Comparison of ENCODE assay signal across 36 mouse cellular contexts in genomic region chr8:75197862-75198261, GRCm38 (mm10). TPM values are rescaled to one million over a fixed set of nuclear protein-coding genes. Genes with fewer than 3 reads are reported as not detected.
A peak's percentile ranks its signal among the peaks of the same experiment; 100 is the strongest.
DNase-seq lines count a peak whose midpoint lies in the region; ATAC-seq lines count a peak whose summit lies in the region.
"Had no signal": no experiment of that assay in that cellular context is flagged by ENCODE, and none has a peak within 500 bp of the region (broad histone marks: within the 10 kb centered on the region; RNA-seq: fewer than 3 reads in every experiment).

No protein-coding gene starts in this region.

- H3K4me1 ChIP-seq in heart, embryonic 13.5 days = peaks cover 13% of the 10 kb centered on the region
- peaks cover 13% of the 10 kb centered on the region; the same call in 1 of the 2 replicates for H3K4me1 ChIP-seq in forebrain, embryonic 10.5 days
- H3K4me1 ChIP-seq: embryonic facial prominence, embryonic 12.5 days; forebrain, embryonic 15.5 days; hindbrain, embryonic 12.5 days; limb, embryonic 15.5 days; liver, embryonic 13.5 days; midbrain, embryonic 13.5 days had no signal

- DNase-seq in frontal cortex, postnatal 14 days (ENCODE audit: low spot score in 2 of 2) = no peak
- DNase-seq in heart, postnatal 4 days = no peak
- peak; percentile 24 for DNase-seq in kidney, postnatal 14 days
- no peak for DNase-seq in kidney, postnatal 4 days
- peak; percentile 61 for DNase-seq in brain, adult 2 months (ENCODE audit: low read depth, low spot score)
- no peak for DNase-seq in forebrain, embryonic 10.5 days (ENCODE audit: extremely low spot score, low spot score)
- DNase-seq: adrenal gland, adult 2 months; adrenal gland, postnatal 36 days; cerebellum, adult 8-10 months; cerebellum, postnatal 36 days; embryo, embryonic 11 days; gastrocnemius, postnatal 10 days; kidney, postnatal 36 days; liver, embryonic 13.5 days; lung, adult 18-20 months; right cerebral cortex, postnatal 4 days; thymus, adult 2 months; thymus, postnatal 36 days had no signal

- H3K27me3 ChIP-seq in heart, embryonic 13.5 days (replicated peaks) = peaks cover 7% of the 10 kb centered on the region; the same call in 1 of the 2 replicates
- H3K27me3 ChIP-seq in forebrain, embryonic 10.5 days (ENCODE audit: poor library complexity, severe bottlenecking) = no peaks in the 10 kb centered on the region
- H3K27me3 ChIP-seq: embryonic facial prominence, embryonic 12.5 days; forebrain, embryonic 15.5 days; hindbrain, embryonic 12.5 days; limb, embryonic 15.5 days; liver, embryonic 13.5 days; midbrain, embryonic 13.5 days; neural tube, embryonic 13.5 days had no signal

- 54% methylated on average over 4 of the region's 4 CpGs for WGBS in heart, embryonic 13.5 days
- 78% methylated on average over 4 of the region's 4 CpGs for WGBS in forebrain, embryonic 10.5 days

- H3K36me3 ChIP-seq in heart, embryonic 13.5 days = no peaks in the 10 kb centered on the region
- H3K36me3 ChIP-seq in forebrain, embryonic 10.5 days (replicated peaks) = no peaks in the 10 kb centered on the region
- H3K36me3 ChIP-seq: embryonic facial prominence, embryonic 12.5 days; forebrain, embryonic 15.5 days; hindbrain, embryonic 12.5 days; limb, embryonic 10.5 days; limb, embryonic 15.5 days; liver, embryonic 13.5 days; midbrain, embryonic 13.5 days; neural tube, embryonic 13.5 days had no signal

- H3K27ac ChIP-seq in heart, embryonic 13.5 days (replicated peaks) = peak overlapping the region; percentile 7; the same call in 1 of the 2 replicates
- no peak overlapping the region for H3K27ac ChIP-seq in forebrain, embryonic 10.5 days
- H3K27ac ChIP-seq: embryonic facial prominence, embryonic 12.5 days; forebrain, embryonic 15.5 days; hindbrain, embryonic 12.5 days; limb, embryonic 10.5 days; limb, embryonic 15.5 days; liver, embryonic 13.5 days; macrophage; midbrain, embryonic 13.5 days; neural tube, embryonic 13.5 days; stomach, postnatal 0 days had no signal

- H3K9ac ChIP-seq in heart, embryonic 13.5 days = no peak overlapping the region
- H3K9ac ChIP-seq: embryonic facial prominence, embryonic 12.5 days; forebrain, embryonic 15.5 days; hindbrain, embryonic 12.5 days; limb, embryonic 15.5 days; liver, embryonic 13.5 days; midbrain, embryonic 13.5 days; neural tube, embryonic 13.5 days had no signal

- no peak overlapping the region for H3K4me3 ChIP-seq in heart, embryonic 13.5 days
- no peak overlapping the region for H3K4me3 ChIP-seq in forebrain, embryonic 10.5 days
- H3K4me3 ChIP-seq: embryonic facial prominence, embryonic 12.5 days; forebrain, embryonic 15.5 days; hindbrain, embryonic 12.5 days; limb, embryonic 10.5 days; limb, embryonic 15.5 days; liver, embryonic 13.5 days; midbrain, embryonic 13.5 days; neural tube, embryonic 13.5 days had no signal

- peak; percentile 60 for ATAC-seq in frontal cortex, adult (ENCODE audit: low TSS enrichment)
- no peak for ATAC-seq in heart, embryonic 13.5 days (ENCODE audit: extremely low read depth, insufficient number of reproducible peaks, low FRiP score, low TSS enrichment)
- ATAC-seq: activated CD4-positive, CD25-positive, alpha-beta regulatory T cell, adult 4 months; forebrain, embryonic 15.5 days; hindbrain, postnatal 0 days; intestine, postnatal 0 days had no signal

- H3K9me3 ChIP-seq in heart, embryonic 13.5 days = no peaks in the 10 kb centered on the region
- H3K9me3 ChIP-seq in forebrain, embryonic 10.5 days = no peaks in the 10 kb centered on the region
- H3K9me3 ChIP-seq: embryonic facial prominence, embryonic 12.5 days; forebrain, embryonic 15.5 days; hindbrain, embryonic 12.5 days; limb, embryonic 10.5 days; limb, embryonic 15.5 days; liver, embryonic 13.5 days; midbrain, embryonic 13.5 days; neural tube, embryonic 13.5 days had no signal

- H3K4me2 ChIP-seq in heart, embryonic 13.5 days = no peak overlapping the region
- H3K4me2 ChIP-seq: embryonic facial prominence, embryonic 12.5 days; forebrain, embryonic 15.5 days; hindbrain, embryonic 12.5 days; limb, embryonic 15.5 days; liver, embryonic 13.5 days; midbrain, embryonic 13.5 days; neural tube, embryonic 13.5 days had no signal

RNA-seq across cellular contexts. Expression of gene Rasd2, which starts 15.9 kb away (rescaled TPM):
- polyA plus RNA-seq in heart, embryonic 13.5 days (2015; fragmentation: Nextera tagmentation; extraction: Ambion mirVana) = 0.20 and 0.43 TPM in 2 replicates
- total RNA-seq in heart, postnatal 4 days (2021) = 1 to 10 TPM; 2.2 TPM
- 0.11 and 0.28 TPM in 2 replicates for polyA plus RNA-seq in forebrain, embryonic 10.5 days (2016; fragmentation: Nextera tagmentation; extraction: Ambion mirVana)
- total RNA-seq: CH12.LX; granulocyte monocyte progenitor cell, adult 5-6 weeks; megakaryocyte-erythroid progenitor cell, adult 5-6 weeks had no signal
- polyA plus RNA-seq: C2C12; liver, embryonic 13.5 days had no signal

Comparison
In these comparisons a context has a peak if more than half of its experiments do, and no peak if none do; other contexts are left out.
1. DNase-seq: peak in kidney, postnatal 14 days (single experiment) and brain, adult 2 months (single experiment); none in frontal cortex, postnatal 14 days (0 of 2), heart, postnatal 4 days (single experiment), kidney, postnatal 4 days (0 of 2) and forebrain, embryonic 10.5 days (single experiment).